Mouse (Mus musculus): Measurements from ENCODE around the gene Clstn3. TPM values are rescaled to one million over a fixed set of nuclear protein-coding genes. Genes with fewer than 3 reads are reported as not detected.
"Not testable (repeated sequence)": the region's sequence is repeated elsewhere in the genome, so short reads cannot be mapped to it uniquely, and the experiment has no call there.

Clstn3 gene
- polyA plus RNA-seq, 1 experiment from 2014 or later = 148 TPM

- 62% methylated on average over 4 of the region's 4 CpGs for WGBS
- H3K9me3 ChIP-seq = 0 out of 2 replicates have a peak, but pooled peaks cover 6% of the 10 kb centered on the region
- peak; percentile 71; the same call in 1 of the 2 replicates for ATAC-seq (ENCODE audit: low FRiP score, low read depth)
Measured at GRCm38 (mm10) chr6:124492842-124493561, 28.4 kb upstream of the Clstn3 start, which contains the start of gene C1rl. C1rl (plus strand) TSS chr6:124493113.

DNA sequence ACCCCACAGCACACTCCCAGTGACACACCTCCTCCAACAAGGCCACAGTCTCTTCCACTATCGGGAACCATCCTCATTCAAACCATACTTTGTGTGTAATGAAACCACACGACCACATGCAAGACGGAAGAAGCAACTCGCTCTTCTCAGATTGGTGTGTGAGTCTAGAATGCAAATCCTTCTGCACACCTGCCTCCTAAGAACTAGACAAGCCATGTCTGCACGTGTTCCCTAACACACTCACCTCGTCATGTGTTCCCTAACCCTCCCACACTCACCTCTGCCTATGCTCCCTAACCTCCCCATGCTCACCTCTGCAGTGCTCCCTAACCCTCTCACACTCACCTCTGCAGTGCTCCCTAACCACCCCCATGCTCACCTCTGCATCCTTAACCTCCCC, 26.8 kb upstream of the Clstn3 start:
- H3K4me3 ChIP-seq = no peak overlapping the region
- H3K27me3 ChIP-seq = no peaks in the 10 kb centered on the region
- H3K4me2 ChIP-seq = no peak overlapping the region
- H3K4me1 ChIP-seq (replicated peaks) = no peaks in the 10 kb centered on the region
- H3K9ac ChIP-seq = no peak overlapping the region
- 0 out of 2 replicates have a peak, but pooled peaks cover 6% of the 10 kb centered on the region for H3K9me3 ChIP-seq
- H3K27ac ChIP-seq (replicated peaks) = no peak overlapping the region
- 80% methylated on average over 6 of the region's 6 CpGs for WGBS
- ATAC-seq (ENCODE audit: low FRiP score, low read depth) = no peak
- H3K36me3 ChIP-seq = no peaks in the 10 kb centered on the region

More at GRCm38 (mm10) chr6:124492842-124493561, 28.4 kb upstream of the Clstn3 start, which contains the start of gene C1rl:
- Histone ChIP-seq H3K36me3 (no peaks in the 10 kb centered on the region), H3K27me3 (no peaks in the 10 kb centered on the region), H3K9ac (no peak within 1 kb of the TSS), H3K4me1 (replicated peaks) (no peaks in the 10 kb centered on the region), H3K27ac (replicated peaks) (no peak within 1 kb of the TSS), H3K4me3 (no peak within 1 kb of the TSS), H3K4me2 (no peak within 1 kb of the TSS)

- WGBS = 86% methylated on average over 4 of the region's 4 CpGs
- no peaks in the 10 kb centered on the region for H3K27me3 ChIP-seq
- H3K9me3 ChIP-seq = no peaks in the 10 kb centered on the region
- ATAC-seq (ENCODE audit: low FRiP score, low read depth) = no peak
- no peaks in the 10 kb centered on the region for H3K36me3 ChIP-seq
- no peaks in the 10 kb centered on the region for H3K4me1 ChIP-seq (replicated peaks)
- H3K4me2 ChIP-seq = no peak overlapping the region
- H3K9ac ChIP-seq = no peak overlapping the region
- H3K4me3 ChIP-seq = no peak overlapping the region
- no peak overlapping the region for H3K27ac ChIP-seq (replicated peaks)
Measured at GRCm38 (mm10) chr6:124488952-124489351, 24.4 kb upstream of the Clstn3 start.

DNA sequence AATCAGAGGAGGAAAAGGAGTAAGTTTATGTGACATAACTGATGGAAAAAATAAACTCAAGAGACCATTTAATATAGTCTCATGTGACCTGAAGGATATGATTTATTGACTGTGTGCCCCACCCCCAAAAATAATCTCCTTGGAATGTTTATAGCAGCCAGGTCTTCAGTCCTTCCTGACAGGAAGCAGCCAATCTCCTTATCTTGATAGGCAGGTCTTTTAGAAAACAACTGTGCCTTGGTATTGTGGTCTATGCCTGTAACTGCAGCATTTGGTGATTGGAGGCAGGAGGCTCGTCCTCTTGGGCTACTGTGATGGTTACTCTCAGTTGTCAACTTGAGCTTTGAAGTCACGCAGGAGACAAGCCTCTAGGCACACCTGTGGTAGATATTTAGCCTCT, 22.9 kb upstream of the Clstn3 start:
- Histone ChIP-seq H3K36me3 (no peaks in the 10 kb centered on the region), H3K27ac (replicated peaks) (no peak overlapping the region), H3K27me3 (no peaks in the 10 kb centered on the region), H3K4me2 (no peak overlapping the region), H3K9ac (no peak overlapping the region), H3K4me3 (no peak overlapping the region), H3K4me1 (replicated peaks) (no peaks in the 10 kb centered on the region), H3K9me3 (no peaks in the 10 kb centered on the region)
- no peak for ATAC-seq (ENCODE audit: low FRiP score, low read depth)
- WGBS = 68% methylated on average over 2 of the region's 2 CpGs

DNA sequence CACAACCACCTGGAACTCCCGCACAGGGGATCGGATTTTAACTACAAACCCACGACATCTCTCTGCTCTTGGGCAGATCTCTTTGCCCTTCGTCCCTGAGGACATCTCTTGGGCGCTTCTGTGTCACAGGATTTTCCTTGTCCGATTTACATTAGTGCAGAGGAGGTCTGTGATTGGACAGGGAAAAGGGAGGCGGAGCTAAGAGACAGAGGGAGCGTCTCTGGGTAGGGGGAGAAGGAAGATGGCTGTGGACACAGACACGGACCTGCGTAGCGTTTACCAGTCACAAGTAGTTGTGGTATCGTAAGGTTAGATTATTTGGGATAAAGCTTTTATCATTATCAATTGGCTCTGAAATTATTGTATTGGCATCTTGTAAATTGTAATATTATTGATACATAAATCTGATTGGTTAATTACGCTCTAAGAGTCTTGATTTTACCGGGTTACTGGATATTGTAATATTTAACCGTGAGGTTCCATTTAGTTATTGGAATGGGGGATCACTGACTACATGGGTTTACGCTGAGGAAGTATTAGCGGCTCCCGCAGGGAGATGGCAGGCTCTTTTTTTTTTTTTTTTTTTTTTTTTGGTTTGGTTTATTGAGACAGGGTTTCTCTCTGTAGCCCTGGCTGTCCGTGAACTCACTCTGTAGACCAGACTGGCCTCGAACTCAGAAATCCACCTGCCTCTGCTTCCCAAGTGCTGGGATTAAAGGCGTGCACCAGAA, 21.0 kb upstream of the Clstn3 start:
- Histone ChIP-seq H3K4me1 (replicated peaks) (no peaks in the 10 kb centered on the region), H3K9ac (peak overlapping the region; percentile 32; the same call in 1 of the 2 replicates), H3K4me3 (peak overlapping the region; percentile 34), H3K27ac (replicated peaks) (peak overlapping the region; percentile 66), H3K27me3 (no peaks in the 10 kb centered on the region), H3K36me3 (no peaks in the 10 kb centered on the region), H3K4me2 (peak overlapping the region; percentile 57), H3K9me3 (no peaks in the 10 kb centered on the region)
- peak; percentile 93 for ATAC-seq (ENCODE audit: low FRiP score, low read depth)
- WGBS = 37% methylated on average over 21 of the region's 21 CpGs

DNA sequence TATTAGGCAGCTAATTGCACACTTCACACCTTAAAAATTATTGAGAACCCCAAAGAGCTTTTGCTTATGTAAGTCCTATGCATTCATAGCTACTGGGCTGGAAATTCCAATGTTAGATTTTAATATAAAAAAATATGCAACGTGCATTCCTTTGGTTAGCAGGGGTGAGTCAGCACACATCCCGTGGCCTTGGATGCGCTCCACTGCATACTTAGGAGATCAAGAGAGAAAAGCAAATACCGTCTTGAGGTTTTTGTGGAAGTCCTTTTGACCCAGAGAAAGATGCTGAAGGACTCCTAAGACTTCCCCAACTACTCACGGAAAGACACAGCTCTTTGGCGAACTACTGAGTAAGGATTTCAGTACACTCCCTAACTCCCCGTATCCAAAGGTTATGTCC, 20.3 kb upstream of the Clstn3 start:
- Histone ChIP-seq H3K27me3 (no peaks in the 10 kb centered on the region), H3K4me1 (replicated peaks) (no peaks in the 10 kb centered on the region), H3K4me2 (peak overlapping the region; percentile 57), H3K9ac (no peak overlapping the region), H3K27ac (replicated peaks) (peak overlapping the region; percentile 66), H3K9me3 (no peaks in the 10 kb centered on the region), H3K4me3 (no peak overlapping the region), H3K36me3 (no peaks in the 10 kb centered on the region)
- ATAC-seq (ENCODE audit: low FRiP score, low read depth) = no peak; the same call in 1 of the 2 replicates
- WGBS = 85% methylated on average over 7 of the region's 7 CpGs

- H3K9me3 ChIP-seq; H3K4me1 ChIP-seq (replicated peaks); H3K4me3 ChIP-seq; H3K27me3 ChIP-seq; H3K4me2 ChIP-seq; H3K36me3 ChIP-seq; ATAC-seq (ENCODE audit: low FRiP score, low read depth); H3K9ac ChIP-seq; H3K27ac ChIP-seq (replicated peaks): not testable (repeated sequence)
- WGBS = 87% methylated on average over 3 of the region's 3 CpGs
Measured at GRCm38 (mm10) chr6:124483831-124484230, 19.2 kb upstream of the Clstn3 start.

DNA sequence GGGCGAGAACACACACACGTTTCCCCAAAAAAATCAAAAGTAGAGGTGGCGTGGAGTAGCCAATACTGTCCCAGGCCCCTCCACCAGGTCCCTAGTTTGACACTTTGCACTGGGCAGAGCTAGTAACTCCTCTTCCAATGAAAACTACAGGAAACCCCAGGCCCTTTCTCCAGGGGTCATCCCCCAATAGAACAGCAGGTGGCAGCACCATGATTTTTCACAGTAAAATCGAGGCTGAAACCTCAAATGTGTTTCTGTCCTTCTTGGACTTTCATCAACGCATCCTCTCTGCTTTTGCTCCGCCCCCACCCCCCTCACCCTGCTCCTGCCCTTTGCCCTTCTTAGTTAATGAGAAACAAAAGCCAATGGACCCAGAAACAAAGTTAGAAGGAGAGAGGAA, 17.0 kb upstream of the Clstn3 start:
- H3K4me2 ChIP-seq = no peak overlapping the region
- no peaks in the 10 kb centered on the region for H3K27me3 ChIP-seq
- no peaks in the 10 kb centered on the region for H3K9me3 ChIP-seq
- ATAC-seq (ENCODE audit: low FRiP score, low read depth) = no peak
- no peak overlapping the region for H3K9ac ChIP-seq
- no peaks in the 10 kb centered on the region for H3K36me3 ChIP-seq
- 32% methylated on average over 6 of the region's 6 CpGs for WGBS
- H3K27ac ChIP-seq (replicated peaks) = no peak overlapping the region
- no peaks in the 10 kb centered on the region for H3K4me1 ChIP-seq (replicated peaks)
- no peak overlapping the region for H3K4me3 ChIP-seq

DNA sequence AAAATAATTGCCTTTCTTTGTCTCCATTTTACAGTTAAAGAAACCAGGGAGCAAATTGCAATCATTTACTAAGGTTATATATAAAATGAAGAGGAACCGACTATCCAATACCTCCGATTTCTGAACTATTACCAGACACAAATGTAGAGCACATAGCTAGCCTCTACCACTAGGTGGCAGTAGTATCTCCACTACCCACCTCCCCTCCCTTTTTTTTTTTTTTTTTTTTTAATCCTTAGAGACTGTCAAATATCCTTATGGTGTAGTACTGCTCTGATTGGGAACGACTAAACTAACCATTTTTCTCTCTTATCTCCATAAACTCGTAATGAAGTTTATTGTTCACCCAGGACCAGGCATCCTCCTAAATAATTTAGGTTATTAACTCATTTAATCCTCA, 15.7 kb upstream of the Clstn3 start:
- H3K9ac ChIP-seq = no peak overlapping the region
- no peaks in the 10 kb centered on the region for H3K36me3 ChIP-seq
- no peak overlapping the region for H3K4me2 ChIP-seq
- no peak overlapping the region for H3K4me3 ChIP-seq
- H3K27me3 ChIP-seq = no peaks in the 10 kb centered on the region
- H3K4me1 ChIP-seq (replicated peaks) = no peaks in the 10 kb centered on the region
- H3K9me3 ChIP-seq = no peaks in the 10 kb centered on the region
- no peak; the same call in 1 of the 2 replicates for ATAC-seq (ENCODE audit: low FRiP score, low read depth)
- WGBS = 61% methylated on average over 4 of the region's 4 CpGs
- no peak overlapping the region for H3K27ac ChIP-seq (replicated peaks)

GRCm38 (mm10) chr6:124479573-124479930, 15.0 kb upstream of the Clstn3 start:
- no peak for ATAC-seq (ENCODE audit: low FRiP score, low read depth)
- H3K9ac ChIP-seq = no peak overlapping the region
- 89% methylated on average over 3 of the region's 3 CpGs for WGBS
- no peaks in the 10 kb centered on the region for H3K9me3 ChIP-seq
- no peak overlapping the region for H3K4me3 ChIP-seq
- no peak overlapping the region for H3K4me2 ChIP-seq
- no peak overlapping the region for H3K27ac ChIP-seq (replicated peaks)
- no peaks in the 10 kb centered on the region for H3K36me3 ChIP-seq
- no peaks in the 10 kb centered on the region for H3K27me3 ChIP-seq
- H3K4me1 ChIP-seq (replicated peaks) = no peaks in the 10 kb centered on the region

- no peak overlapping the region for H3K4me2 ChIP-seq
- H3K4me3 ChIP-seq = no peak overlapping the region
- no peaks in the 10 kb centered on the region for H3K36me3 ChIP-seq
- H3K9me3 ChIP-seq = no peaks in the 10 kb centered on the region
- no peaks in the 10 kb centered on the region for H3K4me1 ChIP-seq (replicated peaks)
- no peak for ATAC-seq (ENCODE audit: low FRiP score, low read depth)
- no peak overlapping the region for H3K27ac ChIP-seq (replicated peaks)
- H3K9ac ChIP-seq = no peak overlapping the region
- 93% methylated on average over 3 of the region's 3 CpGs for WGBS
- H3K27me3 ChIP-seq = no peaks in the 10 kb centered on the region
Measured at GRCm38 (mm10) chr6:124478874-124479572, 14.4 kb upstream of the Clstn3 start.
